Mouse (Mus musculus): ENCODE measurements at regions not wholly inside any gene's neighbourhood (a gene's known extent, or its start where the extent isn't known, plus 50 kb on each side); places are given as distances from the start of the nearest gene placed in this dataset.

DNA sequence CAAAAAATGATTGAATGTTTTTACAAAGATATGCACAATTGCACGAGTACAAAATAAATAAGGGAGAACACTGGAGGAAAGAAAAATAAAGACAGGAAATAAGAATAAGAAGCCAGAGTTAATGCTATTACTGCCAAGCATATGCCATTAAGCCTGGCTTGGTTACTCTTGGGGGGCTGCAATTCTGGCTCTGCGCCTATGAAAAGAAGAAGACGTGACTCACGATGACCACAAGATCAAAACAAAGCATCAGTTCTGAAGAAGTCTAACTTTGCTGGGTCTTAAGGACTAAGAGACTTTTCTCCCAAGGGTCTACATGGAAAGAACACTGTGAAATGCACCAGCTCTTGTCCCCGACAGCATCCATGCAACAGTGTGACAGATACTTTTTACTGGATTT is 454.8 kb upstream of the Mpdz start:
- TF ChIP-seq GATA1 (IDR thresholded peaks at IDR 0.05; ENCODE audit: borderline replicate concordance, low read length) (no peak), FLI1 (IDR thresholded peaks at IDR 0.05; ENCODE audit: low read length) (no peak)
